In genomic region chr7:124915637-124916036, GRCm38 (mm10) we compare ENCODE assay signal across 15 mouse cellular contexts.
"Had no signal": no experiment of that assay in that cellular context is flagged by ENCODE, and none has a peak within 500 bp of the region (broad histone marks: within the 10 kb centered on the region; RNA-seq: fewer than 3 reads in every experiment).

No protein-coding gene starts in this region.

- H3K36me3 ChIP-seq: liver, embryonic 12.5 days; midbrain, embryonic 10.5 days had no signal

- H3K4me1 ChIP-seq: liver, embryonic 12.5 days had no signal

- H3K4me3 ChIP-seq: liver, embryonic 12.5 days; midbrain, embryonic 10.5 days; myocyte had no signal

- H3K27me3 ChIP-seq: liver, embryonic 12.5 days had no signal

- H3K9me3 ChIP-seq: midbrain, embryonic 10.5 days had no signal

- DNase-seq: lung, adult 18-20 months; lung, embryonic 14.5 days; lung, postnatal 14 days; lung, postnatal 36 days; right cerebral cortex, adult 18-20 months; right cerebral cortex, postnatal 25 days; right cerebral cortex, postnatal 4 days; spleen, adult 18-20 months; thymus, adult 18-20 months; thymus, postnatal 25 days had no signal

- ATAC-seq: liver, embryonic 12.5 days; midbrain, embryonic 16.5 days had no signal

- H3K9ac ChIP-seq: liver, embryonic 12.5 days; liver, embryonic 14.5 days; lung, embryonic 14.5 days had no signal

- H3K4me2 ChIP-seq: liver, embryonic 12.5 days; lung, embryonic 14.5 days had no signal

- H3K27ac ChIP-seq: liver, embryonic 12.5 days; liver, embryonic 14.5 days; midbrain, embryonic 10.5 days had no signal
